Mouse (Mus musculus) ES-Bruce4 (cell line): ENCODE measurements around the gene Lrig3.

Source experiments
- CTCF ChIP-seq: IDR thresholded peaks from one replicate; pipeline ENCODE4 v1.8.1; 2011; ENCODE audit warnings: low read depth, low read length
- POLR2A ChIP-seq: IDR thresholded peaks from one replicate; pipeline ENCODE4 v1.8.1; 2011; ENCODE audit warnings: low read length; ENCODE audit not compliant: insufficient read depth

DNA sequence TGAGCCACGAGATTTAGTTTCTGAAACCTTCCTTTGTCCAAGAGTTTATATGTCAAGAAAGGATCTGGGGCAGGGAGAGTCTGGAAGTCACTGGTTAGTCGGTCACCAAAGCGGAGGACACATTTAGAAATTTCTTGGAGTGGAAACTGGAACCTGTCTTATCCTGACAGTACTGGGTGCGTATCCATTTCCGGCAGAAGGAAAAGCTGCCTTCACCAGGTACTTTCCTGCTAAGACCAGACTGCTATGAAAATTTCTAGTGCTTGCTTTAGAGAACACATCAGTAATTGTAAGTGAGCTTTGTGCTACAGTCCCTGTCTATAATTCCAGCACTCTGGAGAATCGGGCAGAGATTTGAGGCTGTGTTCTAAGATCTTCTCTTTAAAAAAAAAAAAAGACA lies 49.2 kb upstream of the Lrig3 start:
- TF ChIP-seq CTCF (no peak), POLR2A (no peak)
